Mouse (Mus musculus) liver, postnatal 0 days (tissue): ENCODE measurements around the gene Egfem1.

Experiments
- CTCF ChIP-seq: sonication (generic); IDR thresholded peaks from 2 replicates; pipeline ENCODE4 v1.5.1; 2016; ENCODE audit warnings: antibody characterized with exemption, low read depth
- EP300 ChIP-seq: IDR thresholded peaks from 2 replicates; pipeline ENCODE4 v1.6.1; 2016; ENCODE audit warnings: antibody characterized with exemption, low read depth, mild to moderate bottlenecking

- TF ChIP-seq CTCF = no peak
- TF ChIP-seq EP300 = no peak
Observed at GRCm38 (mm10) chr3:29499188-29499587, 417.4 kb downstream of the Egfem1 start.
